Mouse (Mus musculus): Measurements from ENCODE around the gene Lrrc61. TPM values are rescaled to one million over a fixed set of nuclear protein-coding genes. Genes with fewer than 3 reads are reported as not detected.
A peak's percentile ranks its signal among the peaks of the same experiment; 100 is the strongest.

Gene Lrrc61
- polyA plus RNA-seq, 1 experiment, result not detected

GRCm38 (mm10) chr6:48542631-48543030 is 12.0 kb upstream of the Lrrc61 start:
- WGBS, result 86% methylated on average over 3 of the region's 3 CpGs
- TF ChIP-seq POLR2A (IDR thresholded peaks at IDR 0.05; ENCODE audit: insufficient read depth, low read depth, low read length), result no peak
- TF ChIP-seq CTCF (IDR thresholded peaks at IDR 0.05; ENCODE audit: insufficient read depth, low read depth, low read length), result no peak
- Histone ChIP-seq H3K27ac (ENCODE audit: insufficient read depth, low read depth, low read length) (no peak overlapping the region), H3K4me1 (ENCODE audit: control insufficient read depth, insufficient read depth, low read length) (peaks cover 8% of the 10 kb centered on the region), H3K4me3 (ENCODE audit: insufficient read depth, low read depth, low read length) (no peak overlapping the region)

- WGBS, result 63% methylated on average over 5 of the region's 5 CpGs
- TF ChIP-seq POLR2A (IDR thresholded peaks at IDR 0.05; ENCODE audit: insufficient read depth, low read depth, low read length) (no peak), CTCF (IDR thresholded peaks at IDR 0.05; ENCODE audit: insufficient read depth, low read depth, low read length) (no peak)
Measured at GRCm38 (mm10) chr6:48545251-48545650, 9.3 kb upstream of the Lrrc61 start.

GRCm38 (mm10) chr6:48546271-48546670 is 8.3 kb upstream of the Lrrc61 start:
- H3K4me1 ChIP-seq (ENCODE audit: control insufficient read depth, insufficient read depth, low read length), result 0 out of 2 replicates have a peak, but pooled peaks cover 2% of the 10 kb centered on the region
- WGBS, result 61% methylated on average over 1 of the region's 1 CpGs
- no peak overlapping the region for H3K27ac ChIP-seq (ENCODE audit: insufficient read depth, low read depth, low read length)
- TF ChIP-seq CTCF (IDR thresholded peaks at IDR 0.05; ENCODE audit: insufficient read depth, low read depth, low read length), result no peak
- TF ChIP-seq POLR2A (IDR thresholded peaks at IDR 0.05; ENCODE audit: insufficient read depth, low read depth, low read length), result no peak
- H3K4me3 ChIP-seq (ENCODE audit: insufficient read depth, low read depth, low read length), result no peak overlapping the region

More at GRCm38 (mm10) chr6:48545251-48545650, 9.3 kb upstream of the Lrrc61 start:
- Histone ChIP-seq H3K27ac (ENCODE audit: insufficient read depth, low read depth, low read length) (no peak overlapping the region), H3K4me3 (ENCODE audit: insufficient read depth, low read depth, low read length) (no peak overlapping the region), H3K4me1 (ENCODE audit: control insufficient read depth, insufficient read depth, low read length) (0 out of 2 replicates have a peak, but pooled peaks cover 2% of the 10 kb centered on the region)

- H3K4me1 ChIP-seq (ENCODE audit: control insufficient read depth, insufficient read depth, low read length), result 0 out of 2 replicates have a peak, but pooled peaks cover 2% of the 10 kb centered on the region
- WGBS, result 43% methylated on average over 4 of the region's 4 CpGs
- no peak for TF ChIP-seq CTCF (IDR thresholded peaks at IDR 0.05; ENCODE audit: insufficient read depth, low read depth, low read length)
- TF ChIP-seq POLR2A (IDR thresholded peaks at IDR 0.05; ENCODE audit: insufficient read depth, low read depth, low read length), result no peak
- no peak overlapping the region for H3K27ac ChIP-seq (ENCODE audit: insufficient read depth, low read depth, low read length)
- no peak overlapping the region for H3K4me3 ChIP-seq (ENCODE audit: insufficient read depth, low read depth, low read length)
Measured at GRCm38 (mm10) chr6:48546858-48547257, 7.7 kb upstream of the Lrrc61 start.

- 0 out of 2 replicates have a peak, but pooled peaks cover 2% of the 10 kb centered on the region for H3K4me1 ChIP-seq (ENCODE audit: control insufficient read depth, insufficient read depth, low read length)
- WGBS, result 95% methylated on average over 6 of the region's 6 CpGs
- H3K4me3 ChIP-seq (ENCODE audit: insufficient read depth, low read depth, low read length), result no peak overlapping the region
- TF ChIP-seq POLR2A (IDR thresholded peaks at IDR 0.05; ENCODE audit: insufficient read depth, low read depth, low read length) (no peak), CTCF (IDR thresholded peaks at IDR 0.05; ENCODE audit: insufficient read depth, low read depth, low read length) (no peak)
- no peak overlapping the region for H3K27ac ChIP-seq (ENCODE audit: insufficient read depth, low read depth, low read length)
Measured at GRCm38 (mm10) chr6:48548314-48548713, 6.3 kb upstream of the Lrrc61 start.

GRCm38 (mm10) chr6:48552918-48553317 is 1.7 kb upstream of the Lrrc61 start:
- no peak for TF ChIP-seq CTCF (IDR thresholded peaks at IDR 0.05; ENCODE audit: insufficient read depth, low read depth, low read length)
- no peak for TF ChIP-seq POLR2A (IDR thresholded peaks at IDR 0.05; ENCODE audit: insufficient read depth, low read depth, low read length)
- 76% methylated on average over 4 of the region's 4 CpGs for WGBS
- no peak overlapping the region for H3K27ac ChIP-seq (ENCODE audit: insufficient read depth, low read depth, low read length)
- H3K4me3 ChIP-seq (ENCODE audit: insufficient read depth, low read depth, low read length), result no peak overlapping the region
- H3K4me1 ChIP-seq (ENCODE audit: control insufficient read depth, insufficient read depth, low read length), result no peaks in the 10 kb centered on the region; the same call in 1 of the 2 replicates

GRCm38 (mm10) chr6:48553819-48554218 is 777 bp upstream of the Lrrc61 start:
- 49% methylated on average over 4 of the region's 4 CpGs for WGBS
- TF ChIP-seq CTCF (IDR thresholded peaks at IDR 0.05; ENCODE audit: insufficient read depth, low read depth, low read length), result no peak
- TF ChIP-seq POLR2A (IDR thresholded peaks at IDR 0.05; ENCODE audit: insufficient read depth, low read depth, low read length), result no peak
- Histone ChIP-seq H3K27ac (ENCODE audit: insufficient read depth, low read depth, low read length) (peak overlapping the region; percentile 97), H3K4me3 (ENCODE audit: insufficient read depth, low read depth, low read length) (0 out of 2 replicates have a peak overlapping the region, but pooled peaks have one; percentile 74), H3K4me1 (ENCODE audit: control insufficient read depth, insufficient read depth, low read length) (no peaks in the 10 kb centered on the region; the same call in 1 of the 2 replicates)

GRCm38 (mm10) chr6:48555104-48555890 is 701 bp downstream of the Lrrc61 start:
- Histone ChIP-seq H3K27ac (ENCODE audit: insufficient read depth, low read depth, low read length) (peak overlapping the region; percentile 97), H3K4me1 (ENCODE audit: control insufficient read depth, insufficient read depth, low read length) (no peaks in the 10 kb centered on the region; the same call in 1 of the 2 replicates), H3K4me3 (ENCODE audit: insufficient read depth, low read depth, low read length) (peak overlapping the region; percentile 74)
- WGBS, result 16% methylated on average over 14 of the region's 14 CpGs
- TF ChIP-seq CTCF (IDR thresholded peaks at IDR 0.05; ENCODE audit: insufficient read depth, low read depth, low read length) (no peak), POLR2A (IDR thresholded peaks at IDR 0.05; ENCODE audit: insufficient read depth, low read depth, low read length) (no peak)

GRCm38 (mm10) chr6:48555956-48556355 is 1.4 kb downstream of the Lrrc61 start:
- Histone ChIP-seq H3K4me1 (ENCODE audit: control insufficient read depth, insufficient read depth, low read length) (no peaks in the 10 kb centered on the region; the same call in 1 of the 2 replicates), H3K4me3 (ENCODE audit: insufficient read depth, low read depth, low read length) (no peak overlapping the region), H3K27ac (ENCODE audit: insufficient read depth, low read depth, low read length) (no peak overlapping the region)
- TF ChIP-seq CTCF (IDR thresholded peaks at IDR 0.05; ENCODE audit: insufficient read depth, low read depth, low read length), result no peak
- TF ChIP-seq POLR2A (IDR thresholded peaks at IDR 0.05; ENCODE audit: insufficient read depth, low read depth, low read length), result no peak
- WGBS, result 93% methylated on average over 3 of the region's 3 CpGs
